Mouse (Mus musculus) heart, embryonic 16.5 days (tissue): ENCODE data around the gene Pde11a. TPM values are rescaled to one million over a fixed set of nuclear protein-coding genes. Genes with fewer than 3 reads are reported as not detected.

Experiments used
- ATAC-seq: fragments of 200-750 bp; cut with Nextera tagmentation; replicated peaks from 2 replicates; pipeline ENCODE4 v1.8.0; 2017; ENCODE audit warnings: moderate number of reproducible peaks; ENCODE audit not compliant: insufficient read depth, low FRiP score; ENCODE audit errors: extremely low read depth
- H3K27ac ChIP-seq: fragments of 300-500 bp; sonication (generic); 2 replicates; pipeline ENCODE4 v1.5.1; 2014; ENCODE audit warnings: mild to moderate bottlenecking, low read length, control low read depth, moderate library complexity
- H3K27me3 ChIP-seq: fragments of 300-500 bp; sonication (generic); 2 replicates; pipeline ENCODE4 v1.6.1; 2014; ENCODE audit warnings: low read length, mixed read lengths; ENCODE audit not compliant: control insufficient read depth, insufficient read depth
- H3K36me3 ChIP-seq: fragments of 300-500 bp; sonication (generic); 2 replicates; pipeline ENCODE4 v1.6.1; 2014; ENCODE audit not compliant: control insufficient read depth, insufficient read depth
- H3K4me1 ChIP-seq: fragments of 300-500 bp; sonication (generic); 2 replicates; pipeline ENCODE4 v1.6.1; 2014; ENCODE audit warnings: low read length, mixed read lengths; ENCODE audit not compliant: control insufficient read depth, insufficient read depth
- H3K4me2 ChIP-seq: fragments of 300-500 bp; sonication (generic); 2 replicates; pipeline ENCODE4 v1.6.1; 2014; ENCODE audit warnings: low read depth, mild to moderate bottlenecking, control low read depth, low read length
- H3K4me3 ChIP-seq: fragments of 300-500 bp; sonication (generic); 2 replicates; pipeline ENCODE4 v1.5.1; 2014; ENCODE audit warnings: mild to moderate bottlenecking, control low read depth, low read length
- H3K9ac ChIP-seq: fragments of 300-500 bp; sonication (generic); 2 replicates; pipeline ENCODE4 v1.6.1; 2014; ENCODE audit warnings: low read length, control low read depth
- H3K9me3 ChIP-seq: fragments of 300-500 bp; sonication (generic); replicated peaks from 2 replicates; pipeline ENCODE4 v1.6.1; 2016; ENCODE audit warnings: low read length; ENCODE audit not compliant: control insufficient read depth
- WGBS: fragments of 180-500 bp; shearing (Covaris S2); extraction: QIAGEN DNeasy Blood & Tissue Kit; methylation state at CpG from one replicate; pipeline ENCODE4 v1.1.7; 2014; 5-methylcytosine and 5-hydroxymethylcytosine counted together
- polyA plus RNA-seq: library from polyadenylated mRNA; unstranded; fragments of >200 nt; fragmentation: Nextera tagmentation; extraction: Ambion mirVana; gene quantifications from 2 replicates; pipeline ENCODE4 v1.2.1, GENCODE M21; 2015

Gene Pde11a
- polyA plus RNA-seq, 1 experiment from 2014 or later: 0.11 TPM

DNA sequence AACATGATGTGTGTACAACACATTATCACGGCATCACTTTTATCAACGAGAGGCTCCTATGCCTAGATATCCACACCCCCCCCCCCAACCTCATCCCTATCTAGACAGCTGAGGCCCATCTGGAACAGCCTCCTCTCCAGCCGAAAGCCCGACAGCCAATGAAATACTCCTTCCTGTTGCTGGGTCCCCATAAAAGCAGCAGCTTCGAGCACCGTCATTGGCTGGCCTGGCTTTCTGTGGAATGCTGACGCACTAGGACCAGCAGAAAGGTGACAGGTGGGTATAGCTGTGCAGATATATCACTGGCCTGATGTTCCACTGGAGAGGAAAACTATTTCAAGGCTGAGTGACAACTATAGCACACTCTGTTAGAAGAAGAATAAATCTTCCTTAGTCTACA, 240.7 kb downstream of the Pde11a start:
- Histone ChIP-seq H3K9me3 (no peaks in the 10 kb centered on the region), H3K27me3 (no peaks in the 10 kb centered on the region), H3K9ac (no peak overlapping the region), H3K27ac (no peak overlapping the region), H3K36me3 (no peaks in the 10 kb centered on the region), H3K4me2 (no peak overlapping the region), H3K4me3 (no peak overlapping the region), H3K4me1 (no peaks in the 10 kb centered on the region)
- 67% methylated on average over 7 of the region's 7 CpGs for WGBS
- no peak for ATAC-seq

DNA sequence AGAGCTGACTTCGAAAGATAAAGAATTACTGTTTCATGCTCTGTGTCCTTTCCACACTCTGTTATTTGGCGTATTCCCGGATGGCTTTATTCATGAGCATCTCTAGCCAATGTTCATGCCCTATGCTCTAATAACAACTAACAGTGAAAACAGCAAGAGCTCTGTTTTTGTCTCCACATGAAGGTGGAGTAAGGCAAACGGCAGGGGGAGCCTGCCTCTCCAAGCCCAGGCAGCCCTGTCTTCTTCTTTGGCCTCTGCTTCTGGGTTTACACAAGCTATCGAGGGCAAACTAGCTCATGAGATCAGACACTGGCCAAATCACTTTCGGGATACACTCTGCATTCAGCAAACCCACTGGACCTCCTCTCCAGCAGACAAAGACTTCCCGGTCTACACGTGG, 241.3 kb downstream of the Pde11a start:
- no peak overlapping the region for H3K27ac ChIP-seq

DNA sequence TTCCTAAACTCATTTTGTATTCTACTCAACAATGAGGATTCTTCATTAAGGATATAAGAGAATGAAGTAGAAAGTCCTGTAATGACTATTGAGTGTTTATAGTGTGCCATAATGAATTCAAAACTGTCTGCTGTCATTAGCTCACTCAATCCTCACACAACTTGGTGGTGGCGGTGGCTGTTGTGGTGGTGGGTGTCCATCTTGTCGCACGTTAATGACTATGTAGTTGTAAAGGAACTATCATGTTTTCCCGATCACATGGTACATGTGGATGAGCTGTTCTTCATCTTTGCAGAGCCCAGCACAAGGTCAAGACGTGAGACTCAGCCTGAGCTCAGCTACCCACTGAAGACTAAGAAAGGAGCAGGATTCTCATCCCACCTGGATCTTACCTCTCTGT, 242.7 kb downstream of the Pde11a start:
- Histone ChIP-seq H3K9ac (no peak overlapping the region), H3K4me3 (no peak overlapping the region), H3K27me3 (no peaks in the 10 kb centered on the region), H3K4me1 (no peaks in the 10 kb centered on the region), H3K27ac (no peak overlapping the region), H3K36me3 (no peaks in the 10 kb centered on the region), H3K4me2 (no peak overlapping the region), H3K9me3 (no peaks in the 10 kb centered on the region)
- WGBS: 95% methylated on average over 5 of the region's 5 CpGs
- ATAC-seq: no peak

More for the DNA sequence above, 241.3 kb downstream of the Pde11a start:
- Histone ChIP-seq H3K4me3 (no peak overlapping the region), H3K9ac (no peak overlapping the region), H3K4me2 (no peak overlapping the region), H3K27me3 (no peaks in the 10 kb centered on the region), H3K36me3 (no peaks in the 10 kb centered on the region), H3K9me3 (no peaks in the 10 kb centered on the region), H3K4me1 (no peaks in the 10 kb centered on the region)
- 67% methylated on average over 8 of the region's 8 CpGs for WGBS
- no peak for ATAC-seq

DNA sequence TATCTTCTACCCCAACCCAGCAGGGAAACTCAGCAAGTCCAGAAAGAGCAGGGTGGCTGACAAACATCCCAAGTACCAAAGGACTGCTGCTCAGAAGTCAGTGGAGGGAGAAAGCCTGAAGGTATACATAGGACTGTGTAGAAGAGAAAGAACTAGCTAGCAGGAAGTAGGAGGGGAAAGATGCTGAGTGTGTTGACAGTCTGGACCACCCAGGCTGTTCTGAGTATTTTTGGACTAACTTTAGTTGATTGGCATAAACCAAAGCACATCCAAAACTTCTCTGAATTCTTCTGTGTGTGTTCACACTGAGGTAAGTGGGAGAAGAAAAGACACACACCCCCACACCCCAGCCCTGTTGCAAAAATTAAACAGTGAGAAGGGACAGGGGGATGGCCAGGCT, 248.1 kb downstream of the Pde11a start:
- H3K9ac ChIP-seq: no peak overlapping the region
- H3K27me3 ChIP-seq: no peaks in the 10 kb centered on the region
- H3K36me3 ChIP-seq: no peaks in the 10 kb centered on the region
- H3K4me2 ChIP-seq: no peak overlapping the region
- no peak for ATAC-seq
- no peak overlapping the region for H3K27ac ChIP-seq
- H3K4me3 ChIP-seq: no peak overlapping the region
- H3K9me3 ChIP-seq: no peaks in the 10 kb centered on the region
- peaks cover 3% of the 10 kb centered on the region; the same call in 1 of the 2 replicates for H3K4me1 ChIP-seq

DNA sequence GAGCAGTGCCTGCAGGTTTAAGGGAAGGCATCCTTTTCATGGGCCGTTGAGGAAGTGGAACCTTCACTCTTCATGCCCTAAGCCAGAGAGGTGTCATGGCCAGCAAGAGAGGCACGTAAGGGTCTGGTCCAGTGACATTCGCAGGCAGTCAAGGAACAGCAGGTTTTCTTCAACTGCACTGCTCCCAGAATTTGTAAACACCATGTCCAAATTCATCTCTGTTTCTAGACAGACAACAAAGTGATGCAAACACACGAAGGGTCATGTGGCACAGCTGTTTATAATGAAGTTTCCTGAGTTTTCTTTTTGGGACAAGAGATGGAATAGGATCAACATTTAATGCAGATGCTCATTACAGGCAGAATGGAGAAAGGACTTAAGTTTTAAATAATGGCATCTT, 249.7 kb downstream of the Pde11a start:
- ATAC-seq: no peak
- no peaks in the 10 kb centered on the region for H3K9me3 ChIP-seq
- no peaks in the 10 kb centered on the region for H3K27me3 ChIP-seq
- no peak overlapping the region for H3K9ac ChIP-seq
- 50% methylated on average over 4 of the region's 4 CpGs for WGBS
- H3K4me1 ChIP-seq: peaks cover 7% of the 10 kb centered on the region
- H3K27ac ChIP-seq: no peak overlapping the region
- H3K4me2 ChIP-seq: no peak overlapping the region
- H3K4me3 ChIP-seq: no peak overlapping the region
- H3K36me3 ChIP-seq: no peaks in the 10 kb centered on the region

DNA sequence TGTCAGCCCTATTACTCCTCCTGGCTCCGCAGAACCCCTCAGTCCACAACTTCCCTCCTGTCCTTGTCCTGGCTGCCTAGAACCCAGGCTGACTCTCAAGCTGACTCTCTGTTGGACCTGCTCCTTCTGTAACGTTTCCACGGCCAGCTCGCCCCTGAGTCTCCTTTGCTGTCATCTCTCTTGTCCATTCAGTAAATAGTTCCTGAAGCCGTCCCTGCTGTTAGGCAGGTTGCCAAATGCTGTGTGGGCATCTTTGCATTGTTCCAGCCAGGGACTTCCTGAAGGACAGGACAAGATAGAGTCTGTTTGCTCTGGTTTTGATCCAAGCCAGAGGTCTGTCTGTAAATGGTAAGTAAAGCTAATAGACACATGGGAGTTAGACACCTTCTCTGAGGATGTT, 250.2 kb downstream of the Pde11a start:
- H3K27ac ChIP-seq: no peak overlapping the region
- no peak for ATAC-seq
- 20% methylated on average over 5 of the region's 5 CpGs for WGBS

DNA sequence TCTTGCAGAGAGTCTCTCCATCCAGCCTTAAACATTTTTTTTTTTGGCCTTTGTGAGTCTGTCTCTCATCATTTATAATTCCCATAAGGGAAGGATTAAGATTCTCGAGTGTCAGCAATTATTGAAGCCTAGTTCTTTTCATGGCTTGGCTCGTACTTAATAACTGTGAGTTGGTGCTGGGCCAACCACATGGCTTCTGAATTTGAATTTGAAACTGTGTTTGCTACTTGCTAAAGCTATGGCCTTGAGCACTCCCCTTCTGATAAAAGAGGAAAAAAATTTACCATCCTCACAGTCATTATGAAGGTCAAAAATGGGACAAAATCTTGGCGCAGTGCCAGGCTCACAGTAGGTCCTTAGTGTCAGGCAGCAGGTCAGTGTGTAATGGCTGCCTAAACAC, 251.4 kb downstream of the Pde11a start:
- Histone ChIP-seq H3K9ac (no peak overlapping the region), H3K36me3 (no peaks in the 10 kb centered on the region), H3K27ac (no peak overlapping the region), H3K4me3 (no peak overlapping the region), H3K9me3 (no peaks in the 10 kb centered on the region), H3K4me2 (no peak overlapping the region), H3K4me1 (peaks cover 12% of the 10 kb centered on the region), H3K27me3 (no peaks in the 10 kb centered on the region)
- no peak for ATAC-seq
- WGBS: 48% methylated on average over 3 of the region's 3 CpGs

More for the DNA sequence above, 250.2 kb downstream of the Pde11a start:
- Histone ChIP-seq H3K9ac (no peak overlapping the region), H3K27me3 (no peaks in the 10 kb centered on the region), H3K36me3 (no peaks in the 10 kb centered on the region), H3K9me3 (no peaks in the 10 kb centered on the region), H3K4me2 (no peak overlapping the region), H3K4me3 (no peak overlapping the region), H3K4me1 (peaks cover 9% of the 10 kb centered on the region)

DNA sequence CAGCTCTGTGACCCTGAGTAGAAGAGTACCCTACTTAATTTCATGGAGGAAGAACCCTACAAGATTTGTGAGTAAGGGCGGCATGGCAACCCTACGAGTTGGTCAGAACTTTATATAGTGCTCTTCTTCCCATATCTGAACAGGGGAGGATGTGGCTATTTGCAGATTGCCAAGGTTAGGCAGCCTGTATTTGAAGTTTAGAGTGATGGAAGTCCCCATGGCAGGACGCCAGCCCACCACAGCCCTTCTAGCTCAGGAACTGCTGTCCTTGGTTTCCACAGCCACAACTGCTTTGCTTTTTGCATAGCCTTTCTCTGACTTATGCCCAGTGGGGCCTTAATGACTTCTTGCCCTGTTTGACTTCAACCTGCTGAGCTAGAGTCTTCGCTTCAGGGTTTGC, 253.6 kb downstream of the Pde11a start:
- Histone ChIP-seq H3K9ac (no peak overlapping the region), H3K27ac (no peak overlapping the region), H3K4me2 (no peak overlapping the region), H3K27me3 (no peaks in the 10 kb centered on the region), H3K4me3 (no peak overlapping the region), H3K9me3 (no peaks in the 10 kb centered on the region), H3K4me1 (peaks cover 12% of the 10 kb centered on the region), H3K36me3 (no peaks in the 10 kb centered on the region)
- no peak for ATAC-seq
- WGBS: 76% methylated on average over 4 of the region's 4 CpGs

DNA sequence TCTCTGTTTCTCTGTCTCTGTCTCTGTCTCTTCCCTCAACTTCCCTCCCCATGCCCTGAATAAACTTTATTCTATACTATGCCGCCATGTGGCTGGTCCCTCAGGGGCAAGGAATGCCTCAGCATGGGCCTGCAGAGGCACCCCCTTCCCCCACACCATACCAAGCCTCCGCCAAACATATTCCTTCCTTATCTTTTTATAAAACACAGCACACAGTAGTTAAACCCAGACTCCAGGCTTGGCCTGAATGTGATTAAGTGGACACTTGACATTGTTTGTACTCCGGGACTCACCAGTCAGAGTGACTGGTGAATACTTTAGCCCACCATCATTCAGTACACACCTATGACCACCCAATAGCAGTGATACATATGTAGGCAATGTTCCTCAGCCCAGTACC, 254.7 kb downstream of the Pde11a start:
- Histone ChIP-seq H3K27me3 (no peaks in the 10 kb centered on the region), H3K9ac (no peak overlapping the region), H3K4me1 (peaks cover 12% of the 10 kb centered on the region), H3K36me3 (no peaks in the 10 kb centered on the region), H3K4me2 (no peak overlapping the region), H3K27ac (no peak overlapping the region), H3K9me3 (no peaks in the 10 kb centered on the region), H3K4me3 (no peak overlapping the region)
- ATAC-seq: peak; percentile 67; the same call in 1 of the 2 replicates
- 40% methylated on average over 3 of the region's 3 CpGs for WGBS

DNA sequence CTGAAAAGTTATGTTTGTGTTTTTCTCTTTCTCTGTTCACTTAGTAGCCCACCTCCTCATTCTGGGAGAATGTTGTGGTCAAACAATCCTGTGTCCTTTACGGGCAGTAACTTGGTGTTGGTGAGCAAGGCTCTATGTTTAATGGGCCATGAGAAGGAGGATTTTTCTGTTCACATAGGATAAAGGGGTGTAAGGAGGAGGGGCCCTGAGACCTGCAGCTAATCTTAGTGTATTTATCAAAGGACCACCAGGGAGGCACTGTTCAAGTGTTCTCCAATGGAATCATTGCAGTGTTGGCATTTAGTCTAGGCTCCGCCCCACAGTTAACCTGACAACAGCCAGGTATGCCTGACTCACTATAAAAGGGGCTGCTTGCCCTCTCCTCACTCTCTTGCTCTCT, 255.2 kb downstream of the Pde11a start:
- H3K27me3 ChIP-seq: no peaks in the 10 kb centered on the region
- no peak overlapping the region for H3K27ac ChIP-seq
- WGBS: 91% methylated on average over 2 of the region's 2 CpGs
- H3K4me3 ChIP-seq: no peak overlapping the region
- peaks cover 10% of the 10 kb centered on the region for H3K4me1 ChIP-seq
- no peak overlapping the region for H3K9ac ChIP-seq
- no peak overlapping the region for H3K4me2 ChIP-seq
- H3K9me3 ChIP-seq: no peaks in the 10 kb centered on the region
- H3K36me3 ChIP-seq: no peaks in the 10 kb centered on the region
- no peak for ATAC-seq
